Mouse (Mus musculus): ENCODE measurements at regions not wholly inside any gene's neighbourhood (a gene's known extent, or its start where the extent isn't known, plus 50 kb on each side); places are given as distances from the start of the nearest gene placed in this dataset.

DNA sequence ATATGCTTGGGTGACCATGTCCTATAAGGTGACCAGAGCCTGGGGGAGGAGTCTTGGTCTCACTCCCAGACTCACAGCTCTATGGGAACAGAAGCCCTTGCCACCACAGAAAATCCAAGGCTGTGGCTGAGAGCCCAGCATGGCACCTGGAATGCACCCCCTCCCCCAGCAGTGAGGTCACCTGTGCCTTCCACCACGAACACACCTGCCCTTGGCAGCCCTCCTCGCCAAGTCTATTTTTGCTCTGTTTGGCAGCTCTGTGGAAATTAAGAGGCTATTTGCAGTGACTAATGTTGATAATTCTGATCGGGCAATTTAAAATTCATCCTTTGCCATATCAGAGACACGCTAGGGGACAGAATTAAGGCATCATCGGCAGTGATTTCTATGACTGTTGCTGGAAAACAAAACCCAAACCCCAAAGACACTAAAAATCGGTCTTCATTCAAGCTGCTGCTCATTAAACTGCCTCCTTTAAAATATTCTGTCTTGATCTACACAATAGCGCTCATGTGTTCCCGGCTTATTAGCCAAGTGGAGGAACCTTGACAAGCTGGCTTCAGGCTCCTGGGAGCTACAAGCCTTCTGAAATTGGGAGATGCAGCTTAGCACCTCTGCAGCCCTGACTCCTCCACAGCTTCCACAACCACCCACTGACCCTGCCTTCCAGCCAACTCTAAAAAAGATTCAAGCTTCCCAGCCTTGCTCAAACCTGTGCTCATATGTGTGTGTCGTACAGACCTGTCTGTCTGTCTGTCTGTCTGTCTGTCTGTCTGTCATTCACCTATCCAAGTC lies 89.0 kb downstream of the 1810013L24Rik start:
- TF ChIP-seq CTCF (conservative IDR thresholded peaks at IDR 0.05; ENCODE audit: insufficient read depth, insufficient read length, low read depth, low read length) = no peak
- TF ChIP-seq POLR2A (IDR thresholded peaks at IDR 0.05; ENCODE audit: low read depth, low read length) = no peak

Measured in kidney, adult 2 months (tissue).